Mouse (Mus musculus) stomach, postnatal 0 days (tissue): Measurements from ENCODE around the gene Hes5.

ENCODE experiments used
- CTCF ChIP-seq: IDR thresholded peaks from 2 replicates; pipeline ENCODE4 v1.5.1; 2016; ENCODE audit warnings: antibody characterized with exemption, low read depth, mild to moderate bottlenecking, moderate library complexity
- EP300 ChIP-seq: optimal IDR thresholded peaks from 2 replicates; pipeline ENCODE3; 2016; ENCODE audit warnings: antibody characterized with exemption

DNA sequence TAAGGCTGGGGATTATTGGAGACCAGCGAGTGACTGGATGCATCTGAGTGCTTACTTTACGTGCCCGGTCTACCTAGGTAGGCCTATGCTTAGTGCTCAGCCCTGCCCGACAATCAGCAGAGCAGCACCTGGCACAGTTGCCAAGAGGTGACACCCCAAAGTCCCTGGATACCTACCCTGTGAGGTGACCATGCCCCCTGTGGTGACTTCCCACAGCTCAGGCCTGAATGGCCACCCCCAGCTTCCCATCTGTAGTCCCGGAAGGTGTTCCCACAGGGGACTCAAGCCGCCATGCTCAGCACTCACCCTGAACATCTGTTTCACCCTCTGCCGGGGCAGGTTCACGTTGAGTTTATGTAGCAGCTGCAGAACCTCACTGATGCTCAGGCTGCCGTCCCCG is 45.6 kb downstream of the Hes5 start:
- TF ChIP-seq CTCF (no peak), EP300 (no peak)
